Mouse (Mus musculus): ENCODE data around the gene Vmn1r60. TPM values are rescaled to one million over a fixed set of nuclear protein-coding genes. Genes with fewer than 3 reads are reported as not detected.

Vmn1r60 gene
- not detected for polyA plus RNA-seq (2014; fragmentation: Illumina TruSeq; extraction: RNeasy Lipid Tissue Mini Kit (QIAGEN cat#74804))

DNA sequence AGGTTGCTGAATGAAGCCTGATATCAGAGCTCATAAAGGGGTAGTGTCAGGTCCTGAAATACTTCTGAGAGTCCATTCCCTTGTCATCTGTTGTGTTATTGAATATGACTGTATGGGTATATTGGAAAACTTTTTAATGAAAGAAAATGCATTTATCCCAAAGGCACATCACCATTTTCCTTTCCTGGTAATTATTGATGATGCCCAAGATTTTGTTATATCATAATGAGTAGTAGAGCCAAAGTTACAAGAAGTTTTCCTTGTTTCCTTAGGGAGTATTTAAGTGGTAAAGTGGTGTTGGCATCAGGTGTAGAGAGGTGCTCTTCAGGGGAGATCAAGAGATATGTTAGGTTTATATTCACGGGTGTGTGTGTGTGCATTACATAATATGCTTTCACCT is at the start of gene Vmn1r60:
Gene Vmn1r60, minus strand, starts transcription at position 101 of the 400 bp plus-strand sequence.

DNA sequence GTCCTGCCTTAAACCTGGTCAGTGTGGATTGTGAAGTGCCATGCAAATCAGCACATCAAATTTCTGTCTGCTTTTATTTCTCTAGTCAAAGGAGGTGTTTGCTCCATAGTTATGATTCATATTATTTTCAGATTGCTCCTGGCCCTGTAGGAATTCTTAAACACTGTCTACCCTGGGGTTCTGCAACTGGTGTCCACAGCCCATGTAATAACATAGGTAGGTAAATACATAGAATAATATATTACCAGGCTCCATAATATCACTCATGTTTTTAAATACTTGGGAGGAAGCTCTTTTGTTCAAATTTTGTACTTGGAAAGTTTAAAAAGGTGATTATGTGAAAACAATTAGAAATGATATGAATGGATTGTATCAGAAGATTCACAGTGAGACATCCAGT is 53.3 kb downstream of the Vmn1r60 start, which contains the start of gene Vmn2r28:
Gene Vmn2r28, minus strand, starts transcription at position 101 of the 400 bp plus-strand sequence.

Other genes with a start within 250 kb of the Vmn1r60 start
- gene Gm5065, start 196.8 kb downstream of the Vmn1r60 start, polyA plus RNA-seq (2014; fragmentation: Illumina TruSeq; extraction: RNeasy Lipid Tissue Mini Kit (QIAGEN cat#74804)), result 5.7 TPM
- 12.0 TPM for gene Nlrp2, start 196.3 kb downstream of the Vmn1r60 start, polyA plus RNA-seq (2014; fragmentation: Illumina TruSeq; extraction: RNeasy Lipid Tissue Mini Kit (QIAGEN cat#74804))
- gene Vmn1r58, start 133.9 kb downstream of the Vmn1r60 start, polyA plus RNA-seq (2014; fragmentation: Illumina TruSeq; extraction: RNeasy Lipid Tissue Mini Kit (QIAGEN cat#74804)), result not detected
- not detected for gene Vmn1r59, start 90.5 kb downstream of the Vmn1r60 start, polyA plus RNA-seq (2014; fragmentation: Illumina TruSeq; extraction: RNeasy Lipid Tissue Mini Kit (QIAGEN cat#74804))
- gene Vmn2r28, start 53.4 kb downstream of the Vmn1r60 start, polyA plus RNA-seq (2014; fragmentation: Illumina TruSeq; extraction: RNeasy Lipid Tissue Mini Kit (QIAGEN cat#74804)), result not detected
- not detected for gene Vmn1r61, start 66.0 kb upstream of the Vmn1r60 start, polyA plus RNA-seq (2014; fragmentation: Illumina TruSeq; extraction: RNeasy Lipid Tissue Mini Kit (QIAGEN cat#74804))
- gene Vmn1r62, start 126.3 kb upstream of the Vmn1r60 start, polyA plus RNA-seq (2014; fragmentation: Illumina TruSeq; extraction: RNeasy Lipid Tissue Mini Kit (QIAGEN cat#74804)), result not detected